Mouse (Mus musculus): ENCODE measurements around the gene Lgals4.

Gene Lgals4

DNA sequence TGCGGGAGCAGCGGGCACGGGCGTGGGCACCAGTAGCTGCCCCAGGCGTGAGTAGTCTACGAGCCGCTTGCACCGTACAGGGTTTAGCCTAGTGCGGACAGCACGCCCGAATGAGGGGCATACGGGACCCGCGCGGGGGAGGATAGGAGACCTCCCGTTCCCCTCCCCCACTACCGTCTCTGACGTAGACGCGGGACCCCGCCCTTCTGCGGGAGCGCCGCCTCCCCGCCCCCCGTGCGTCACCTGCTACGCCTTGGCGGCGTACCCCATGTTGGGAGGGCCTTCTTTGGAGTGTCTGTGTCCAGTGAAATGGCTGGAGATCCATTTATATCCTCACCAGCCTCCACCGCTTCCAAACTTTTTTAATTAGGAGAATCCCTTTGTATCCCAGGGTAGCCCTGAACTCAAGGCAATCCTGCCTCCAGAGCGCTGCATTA, 24.7 kb upstream of the Lgals4 start:
- DNase-seq, result peak; percentile 99

DNA sequence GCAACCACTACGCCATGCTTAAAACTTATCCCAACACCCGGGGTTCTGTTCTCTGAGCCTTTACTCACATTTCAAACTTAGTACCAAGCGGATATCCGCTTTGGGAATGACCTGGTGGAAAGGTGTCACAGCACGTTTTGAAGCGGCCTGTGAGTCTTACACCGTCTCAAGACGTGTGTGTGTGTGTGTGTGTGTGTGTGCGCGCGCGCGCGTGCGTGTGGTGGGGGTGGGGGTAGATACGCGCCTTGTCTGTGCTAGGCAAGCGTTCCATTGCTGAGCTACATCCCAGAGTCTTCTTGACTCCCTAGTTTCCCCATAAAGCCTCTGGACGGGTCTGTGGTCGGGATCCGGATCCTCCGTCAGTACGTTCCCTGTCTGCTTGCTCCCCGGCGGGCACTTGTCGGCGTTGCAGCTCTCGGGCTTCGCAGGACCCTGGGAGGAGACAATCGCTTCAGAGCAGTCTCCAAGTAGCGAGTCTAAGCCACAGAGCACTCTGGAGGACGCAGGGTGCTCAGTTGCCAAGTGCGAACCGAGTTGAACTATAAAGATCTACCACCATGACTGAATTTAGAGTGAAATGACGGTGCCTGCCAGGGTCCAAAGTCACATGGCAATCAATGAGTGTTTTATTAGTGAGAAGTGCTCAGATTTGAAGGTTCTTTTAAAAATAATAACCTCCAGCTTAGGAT, 24.1 kb upstream of the Lgals4 start:
- DNase-seq, result peak; percentile 85

DNA sequence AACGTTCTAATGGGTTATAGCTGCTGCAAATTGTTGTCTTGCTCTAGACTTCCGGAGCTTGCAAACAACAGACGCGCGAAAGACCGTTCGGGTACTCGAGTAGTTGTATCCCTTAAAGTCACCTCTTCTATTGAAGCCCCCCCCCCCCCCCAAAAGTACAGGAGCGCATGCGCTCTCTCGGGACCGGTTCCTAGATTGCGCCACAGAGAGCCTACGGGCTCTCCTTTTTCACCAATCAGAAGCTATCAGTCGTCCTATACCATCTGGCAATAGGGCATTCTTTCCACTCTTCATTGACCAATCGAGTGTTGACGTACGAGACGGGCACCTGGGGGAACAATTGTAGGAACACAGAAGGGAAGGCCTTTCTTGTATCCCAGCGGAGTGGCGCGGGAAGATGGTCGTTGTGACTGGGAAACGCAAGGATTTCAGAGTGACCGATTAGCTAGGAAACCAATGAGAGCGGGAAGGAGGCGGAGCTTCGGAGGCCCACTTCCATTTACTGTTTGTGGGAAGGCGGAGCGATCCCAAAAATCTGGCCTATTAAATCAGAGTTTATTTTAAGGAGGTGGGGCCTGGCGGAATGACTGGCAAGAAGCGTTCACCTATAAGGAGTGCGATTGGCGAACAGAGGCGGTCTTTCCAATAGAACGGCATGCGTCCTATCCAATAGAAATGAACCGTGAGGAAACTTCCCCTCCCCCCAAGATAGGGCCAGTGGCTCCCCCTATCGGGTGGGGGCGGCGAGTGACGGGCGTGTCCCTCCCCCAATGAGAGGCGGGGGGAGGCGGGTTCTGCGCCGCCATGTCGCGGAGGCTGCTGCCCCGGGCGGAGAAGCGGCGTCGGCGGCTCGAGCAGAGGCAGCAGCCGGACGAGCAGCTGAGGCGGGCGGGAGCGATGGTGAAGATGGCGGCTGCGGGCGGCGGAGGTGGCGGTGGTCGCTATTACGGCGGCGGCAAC, 23.3 kb upstream of the Lgals4 start:
- DNase-seq, result peak; percentile 98

DNA sequence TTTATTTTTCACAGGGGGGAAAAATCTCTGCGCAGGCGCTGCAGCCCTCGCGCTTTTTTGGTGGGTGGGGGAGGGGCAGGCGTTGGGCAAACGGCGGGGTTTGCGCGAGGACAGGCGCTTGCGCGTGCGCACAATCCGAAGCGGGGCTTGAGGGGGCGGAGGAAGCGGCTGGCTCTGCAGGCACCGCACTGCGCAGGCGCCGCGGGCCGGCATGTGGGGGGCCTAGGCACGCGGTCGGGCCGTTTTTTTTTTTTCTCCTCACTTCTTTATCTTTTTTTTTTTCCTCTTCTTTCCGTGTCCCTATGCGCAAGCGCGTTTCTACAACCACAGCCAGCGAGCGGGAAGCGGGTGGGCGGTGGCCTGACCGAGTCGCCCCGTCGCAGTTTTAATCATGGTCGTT, 22.4 kb upstream of the Lgals4 start:
- DNase-seq, result peak; percentile 98

DNA sequence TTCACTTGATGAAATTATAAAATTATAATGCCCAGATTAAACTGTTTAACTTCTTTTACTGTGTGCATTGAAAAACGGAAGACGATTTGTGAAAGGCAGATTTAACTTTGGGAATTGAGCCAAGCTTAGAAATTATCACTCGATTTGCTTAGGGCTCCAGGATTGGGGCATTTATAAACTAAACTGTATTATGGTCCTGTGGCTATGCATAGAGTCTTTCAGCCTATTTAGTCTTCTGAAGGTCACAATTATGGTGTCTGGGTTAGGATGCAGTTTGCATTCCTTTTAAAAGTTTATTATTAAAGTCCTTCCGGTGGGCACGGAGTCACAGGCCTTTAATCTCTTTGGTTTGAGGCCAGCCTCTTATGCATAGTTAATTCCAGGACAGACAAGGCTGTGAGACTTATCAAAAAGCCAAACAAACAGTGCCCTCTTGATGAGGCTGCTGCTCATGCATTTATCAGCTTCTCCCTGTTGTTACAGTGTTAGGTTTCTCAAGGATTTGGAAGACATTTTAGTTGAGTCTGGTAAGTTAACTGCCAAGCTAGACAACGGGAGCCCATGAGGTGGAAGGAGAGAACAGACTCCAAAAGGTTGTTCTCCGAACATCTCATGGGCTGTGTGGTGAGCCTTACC, 21.9 kb upstream of the Lgals4 start:
- no peak for DNase-seq

DNA sequence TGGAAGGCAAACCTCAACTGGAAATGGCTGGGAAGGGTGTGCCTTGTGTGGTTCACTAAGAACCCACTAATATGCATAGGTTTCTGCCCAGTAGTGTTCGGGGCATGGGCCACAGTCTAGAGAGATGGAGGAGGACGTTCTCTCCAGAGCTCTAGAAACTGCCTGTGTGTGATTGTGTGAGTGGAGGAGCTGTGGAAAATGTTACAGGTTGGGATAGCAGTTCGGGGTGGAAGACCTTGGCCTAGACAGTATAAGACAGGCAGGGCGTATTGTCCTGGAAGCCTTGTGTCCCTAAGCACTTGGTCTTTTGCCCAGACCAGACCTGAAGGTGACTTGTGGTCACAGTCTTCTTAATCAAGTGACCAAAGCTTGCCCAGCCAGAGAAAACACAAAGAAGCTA, 21.2 kb upstream of the Lgals4 start:
- DNase-seq, result no peak

DNA sequence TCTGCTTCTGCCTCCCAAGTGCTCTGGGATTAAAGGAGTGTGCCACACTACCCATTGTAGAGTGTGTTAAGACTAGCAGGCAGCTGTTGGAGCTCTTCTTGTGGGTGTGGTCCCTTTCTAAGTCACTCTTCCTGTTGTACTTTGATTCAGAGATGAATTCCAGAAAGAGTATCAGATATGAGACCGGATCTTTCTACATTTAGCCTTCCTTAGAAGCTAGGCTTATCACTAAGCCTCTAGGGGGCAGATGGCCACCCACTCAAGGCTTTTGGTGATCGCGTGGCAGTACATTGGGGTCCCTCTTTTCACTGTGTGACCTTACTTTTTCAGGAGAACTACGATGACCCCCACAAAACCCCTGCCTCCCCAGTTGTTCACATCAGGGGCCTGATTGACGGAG, 20.7 kb upstream of the Lgals4 start:
- no peak for DNase-seq

DNA sequence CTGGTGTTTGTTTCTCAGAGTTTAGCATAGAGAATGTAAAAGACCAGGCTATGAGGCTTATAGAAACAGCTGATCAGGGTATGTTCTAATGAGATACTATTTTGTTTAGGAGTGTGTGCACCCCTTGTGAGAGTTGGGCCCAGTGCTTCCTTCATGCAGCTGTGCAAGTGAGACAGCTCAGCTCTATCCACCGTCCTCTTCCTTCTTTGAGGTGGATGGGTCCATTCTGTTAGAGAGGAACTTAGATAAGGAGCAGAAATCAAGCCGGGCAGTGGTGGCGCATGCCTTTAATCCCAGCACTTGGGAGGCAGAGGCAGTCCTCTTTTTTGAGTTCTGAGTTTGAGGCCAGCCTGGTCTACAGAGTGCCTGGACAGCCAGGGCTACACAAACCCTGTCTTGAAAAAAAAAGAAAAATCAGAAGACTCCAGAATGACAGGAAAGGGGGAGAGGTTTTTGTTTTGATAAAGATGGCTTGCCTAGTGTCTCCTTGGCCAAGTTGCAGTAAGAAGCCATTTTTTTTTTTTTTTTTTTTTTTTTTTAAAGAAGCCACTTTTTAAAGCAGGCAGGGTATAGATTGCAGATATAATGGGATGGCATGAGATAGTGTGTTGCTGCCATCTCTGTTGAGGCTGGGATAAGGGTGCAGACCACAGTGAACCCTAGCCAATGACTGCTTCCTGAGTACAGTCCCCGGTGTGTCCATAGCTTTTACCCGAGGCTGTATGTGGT, 19.2 kb upstream of the Lgals4 start:
- DNase-seq, result no peak

DNA sequence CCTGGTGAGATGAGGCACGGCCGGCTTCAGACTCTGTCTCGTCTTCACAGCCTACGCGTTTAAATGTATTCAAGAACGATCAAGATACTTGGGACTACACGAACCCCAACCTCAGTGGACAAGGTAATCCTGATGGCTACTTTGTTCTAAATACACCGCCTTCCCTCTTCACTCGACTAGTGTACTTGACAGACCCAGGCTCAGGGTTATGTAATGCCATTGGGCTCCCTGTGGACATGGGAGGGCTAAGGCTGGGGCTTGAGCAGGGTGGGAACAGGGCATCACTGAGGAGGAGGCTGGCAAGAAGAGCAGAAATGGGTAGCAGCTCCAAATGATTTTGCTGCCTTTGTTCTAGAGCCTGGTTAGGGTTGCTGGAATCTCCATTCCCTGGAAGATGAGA, 18.4 kb upstream of the Lgals4 start:
- no peak for DNase-seq

DNA sequence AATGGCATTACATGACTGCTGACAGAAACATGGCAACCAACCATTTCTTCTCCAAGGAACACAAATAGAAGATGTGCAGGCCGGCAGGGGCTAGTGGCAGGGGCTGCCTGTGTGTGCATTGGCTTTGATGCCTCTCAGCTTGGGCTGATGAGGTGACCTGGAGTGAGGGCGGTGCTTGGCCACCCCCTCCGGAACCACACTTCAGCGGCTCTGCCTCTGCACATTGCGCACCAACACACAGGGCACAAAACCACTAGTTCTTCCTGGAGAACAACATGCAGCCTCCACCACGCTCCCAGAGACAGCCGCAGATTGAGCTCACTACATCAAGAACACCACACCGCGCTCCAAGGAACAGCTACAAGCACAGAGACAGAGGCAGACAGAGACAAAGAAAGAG, 17.5 kb upstream of the Lgals4 start:
- no peak for DNase-seq

DNA sequence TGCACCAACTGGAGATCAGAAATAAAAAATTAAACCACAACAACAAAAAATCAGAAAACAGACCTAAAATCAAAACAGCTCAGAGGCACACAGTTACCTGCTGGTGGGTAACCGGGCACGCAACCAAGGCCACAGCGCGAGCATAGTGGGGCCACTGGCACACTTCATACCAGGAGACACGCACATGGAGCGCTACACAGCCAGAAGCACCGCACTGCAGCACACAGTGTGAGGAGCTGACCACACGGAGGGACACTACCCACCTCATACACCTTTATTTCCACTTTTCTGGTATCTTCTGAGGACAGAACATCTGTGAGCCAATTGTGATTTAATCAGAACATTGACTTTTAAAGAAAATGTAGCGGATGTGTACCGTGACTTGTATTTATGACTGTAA, 16.7 kb upstream of the Lgals4 start:
- no peak for DNase-seq

DNA sequence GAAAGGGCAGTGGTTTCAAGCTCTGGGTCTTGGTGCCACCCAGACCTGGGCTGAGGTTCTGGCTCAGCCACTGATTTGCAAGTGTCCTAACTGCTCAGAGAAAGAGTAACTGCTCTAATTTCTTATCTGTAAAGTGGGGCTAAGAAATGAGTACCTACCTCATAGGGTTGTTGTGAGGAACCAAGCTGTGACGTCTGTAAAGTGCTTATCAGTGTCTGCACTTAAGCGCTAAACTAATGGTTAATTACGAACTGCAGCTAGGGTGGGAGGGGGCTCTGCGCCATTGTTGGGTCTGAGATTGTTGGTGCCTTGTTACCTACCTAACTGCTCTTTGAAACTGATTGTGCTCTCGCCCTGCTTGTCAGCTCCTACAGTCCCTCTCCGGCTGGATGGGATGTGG, 16.1 kb upstream of the Lgals4 start:
- no peak for DNase-seq

DNA sequence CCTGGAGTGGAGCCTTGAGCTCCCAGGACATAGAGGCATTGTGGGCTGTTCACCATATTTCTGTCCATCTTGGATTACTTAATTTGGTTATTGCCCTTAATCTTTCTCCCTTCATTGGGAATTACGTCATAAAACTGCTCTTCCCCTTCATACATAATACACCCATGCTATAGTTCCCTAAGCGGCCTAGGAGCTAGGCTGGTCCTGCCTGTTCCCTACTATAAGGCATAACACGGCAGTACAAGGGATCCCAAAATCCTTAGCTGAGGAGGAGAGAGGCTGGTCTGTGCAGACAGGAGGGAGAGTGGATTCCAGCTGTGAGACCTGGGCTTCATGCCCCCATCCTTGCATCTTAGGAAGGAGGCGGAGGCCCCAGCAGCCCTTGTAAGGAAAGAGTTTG, 15.7 kb upstream of the Lgals4 start:
- DNase-seq, result no peak

DNA sequence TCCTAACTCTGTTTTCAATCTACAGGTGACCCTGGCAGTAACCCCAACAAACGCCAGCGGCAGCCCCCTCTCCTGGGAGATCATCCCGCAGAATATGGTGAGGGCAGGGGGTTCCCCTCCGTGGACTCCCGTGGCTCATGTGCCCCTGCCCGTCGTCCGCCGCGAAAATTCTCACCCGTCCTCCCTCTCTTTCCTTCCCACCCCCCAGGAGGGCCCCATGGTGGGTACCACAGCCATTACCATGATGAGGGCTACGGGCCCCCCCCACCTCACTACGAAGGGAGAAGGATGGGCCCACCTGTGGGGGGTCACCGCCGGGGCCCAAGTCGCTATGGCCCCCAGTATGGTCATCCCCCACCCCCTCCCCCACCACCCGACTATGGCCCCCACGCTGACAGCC, 15.2 kb upstream of the Lgals4 start:
- no peak for DNase-seq

DNA sequence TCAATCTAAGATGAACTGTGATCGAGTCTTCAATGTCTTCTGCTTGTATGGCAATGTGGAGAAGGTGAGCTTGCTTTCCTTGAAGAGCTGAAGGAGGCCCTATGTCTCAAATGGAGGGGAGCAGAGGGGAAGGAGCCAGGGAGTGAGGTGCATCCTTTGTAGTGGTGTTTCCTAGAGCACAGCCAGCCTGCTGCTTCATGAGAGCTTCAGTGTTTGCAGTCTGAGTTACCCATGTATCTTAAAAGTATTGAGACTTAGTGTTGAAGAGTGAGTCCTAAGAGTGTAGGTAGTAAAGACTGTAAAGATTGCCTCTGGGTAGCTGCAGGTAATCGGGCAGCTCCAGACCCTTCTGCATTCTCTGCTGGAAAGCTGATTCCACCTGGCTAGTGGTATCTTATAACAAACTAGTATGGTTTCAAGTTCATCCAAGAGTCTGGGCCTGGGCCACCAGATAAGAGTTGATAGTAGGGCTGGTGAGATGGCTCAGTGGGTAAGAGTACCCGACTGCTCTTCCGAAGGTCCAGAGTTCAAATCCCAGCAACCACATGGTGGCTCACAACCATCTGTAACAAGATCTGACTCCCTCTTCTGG, 14.7 kb upstream of the Lgals4 start:
- no peak for DNase-seq

DNA sequence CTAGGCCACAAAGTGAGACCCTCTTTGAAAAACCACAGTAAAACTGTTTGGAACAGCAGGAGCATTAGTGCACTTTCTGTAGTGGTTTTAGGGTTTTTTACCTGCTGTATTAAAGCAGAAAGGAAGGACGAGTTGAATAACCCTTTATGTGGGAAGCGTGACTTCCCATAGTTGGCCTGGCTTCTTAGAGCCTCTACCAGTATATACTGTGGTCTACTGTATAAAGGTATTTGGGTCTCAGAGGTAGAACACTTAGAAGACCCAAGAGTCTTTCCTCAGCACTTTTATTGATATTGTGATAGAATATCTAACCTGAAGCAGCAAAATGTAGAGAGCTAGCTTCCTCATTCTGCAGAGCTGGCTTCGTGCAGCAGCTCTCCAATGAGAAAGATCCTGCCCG, 14.1 kb upstream of the Lgals4 start:
- DNase-seq, result no peak

DNA sequence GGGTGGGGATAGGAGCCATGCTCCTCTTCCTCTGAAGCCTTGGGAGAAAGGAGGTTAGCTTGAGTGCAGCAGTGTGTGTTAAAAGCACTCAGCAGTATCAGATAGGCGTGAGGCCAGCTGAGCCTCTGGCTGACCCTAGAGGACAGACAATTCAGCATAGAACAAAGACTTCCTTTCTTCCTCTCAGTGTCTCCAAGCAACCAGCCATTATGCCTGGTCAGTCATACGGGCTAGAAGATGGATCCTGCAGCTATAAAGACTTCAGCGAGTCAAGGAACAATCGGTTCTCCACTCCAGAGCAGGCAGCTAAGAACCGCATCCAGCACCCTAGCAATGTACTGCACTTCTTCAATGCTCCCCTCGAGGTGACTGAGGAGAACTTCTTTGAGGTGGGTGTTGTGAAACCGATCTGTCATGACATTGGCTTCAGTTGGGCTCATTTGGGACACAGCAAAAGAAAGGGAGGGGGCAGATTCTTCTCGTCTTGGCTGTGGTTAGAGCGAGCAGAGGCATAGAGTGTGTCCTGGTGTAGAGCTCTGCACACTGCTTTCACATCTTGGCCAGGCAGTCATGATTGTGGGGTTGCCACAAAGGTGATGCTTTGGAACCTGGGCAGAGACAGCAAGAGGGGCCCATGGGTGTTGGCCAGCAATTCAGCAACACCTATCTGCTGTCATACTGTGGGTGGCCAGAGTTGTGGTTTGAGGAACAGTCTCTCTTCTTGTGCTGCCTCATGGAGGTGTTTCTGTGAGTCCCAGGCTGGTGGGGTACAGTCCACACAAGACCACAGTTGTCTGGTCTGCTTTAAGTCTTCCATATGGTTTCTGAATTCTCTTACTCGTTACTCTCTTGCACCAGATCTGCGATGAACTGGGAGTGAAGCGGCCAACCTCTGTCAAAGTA, 13.0 kb upstream of the Lgals4 start:
- DNase-seq, result no peak

DNA sequence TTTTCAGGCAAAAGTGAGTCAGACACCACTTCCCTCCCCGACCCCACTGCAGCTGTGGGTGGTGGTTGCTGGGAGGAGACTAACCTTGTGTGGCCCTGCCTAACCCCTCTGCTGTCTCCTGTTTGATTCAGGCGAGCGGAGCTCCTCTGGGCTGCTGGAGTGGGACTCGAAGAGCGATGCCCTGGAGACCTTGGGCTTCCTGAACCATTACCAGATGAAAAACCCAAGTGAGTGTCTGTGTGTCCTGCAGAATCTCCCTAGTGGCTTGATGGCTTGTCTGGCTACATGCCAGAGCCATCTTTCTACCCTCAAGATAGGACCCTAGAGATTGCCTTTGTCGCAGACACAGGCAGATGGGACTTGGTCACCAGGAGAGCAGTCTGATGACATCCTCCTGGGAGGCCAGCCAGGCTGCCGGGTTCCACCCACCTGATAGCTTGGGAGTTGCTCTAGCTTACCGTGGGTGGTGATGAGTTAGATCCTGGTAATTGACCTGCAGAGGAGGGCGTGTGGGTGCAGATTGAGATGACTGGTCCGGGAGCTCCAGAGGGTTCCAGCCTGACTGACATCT, 12.3 kb upstream of the Lgals4 start:
- no peak for DNase-seq

DNA sequence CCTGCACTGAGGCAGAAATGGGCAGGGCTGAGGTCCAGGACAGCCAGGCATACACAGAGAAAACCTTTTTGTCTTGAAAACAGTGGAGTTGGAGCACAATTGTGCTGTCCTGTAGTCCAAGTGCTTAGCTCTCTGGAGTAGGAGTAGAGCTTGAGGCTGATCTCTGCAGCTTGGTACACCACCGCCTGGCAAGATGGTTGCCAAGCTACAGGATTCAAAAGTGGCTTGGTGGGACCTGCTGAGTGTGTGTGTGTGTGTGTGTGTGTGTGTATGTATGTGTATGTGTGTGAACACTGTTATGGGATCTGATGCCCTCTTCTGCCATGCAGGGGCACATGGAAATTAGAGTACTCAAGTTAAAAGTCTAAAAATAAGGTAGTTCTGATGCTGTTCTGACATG, 11.1 kb upstream of the Lgals4 start:
- no peak for DNase-seq

DNA sequence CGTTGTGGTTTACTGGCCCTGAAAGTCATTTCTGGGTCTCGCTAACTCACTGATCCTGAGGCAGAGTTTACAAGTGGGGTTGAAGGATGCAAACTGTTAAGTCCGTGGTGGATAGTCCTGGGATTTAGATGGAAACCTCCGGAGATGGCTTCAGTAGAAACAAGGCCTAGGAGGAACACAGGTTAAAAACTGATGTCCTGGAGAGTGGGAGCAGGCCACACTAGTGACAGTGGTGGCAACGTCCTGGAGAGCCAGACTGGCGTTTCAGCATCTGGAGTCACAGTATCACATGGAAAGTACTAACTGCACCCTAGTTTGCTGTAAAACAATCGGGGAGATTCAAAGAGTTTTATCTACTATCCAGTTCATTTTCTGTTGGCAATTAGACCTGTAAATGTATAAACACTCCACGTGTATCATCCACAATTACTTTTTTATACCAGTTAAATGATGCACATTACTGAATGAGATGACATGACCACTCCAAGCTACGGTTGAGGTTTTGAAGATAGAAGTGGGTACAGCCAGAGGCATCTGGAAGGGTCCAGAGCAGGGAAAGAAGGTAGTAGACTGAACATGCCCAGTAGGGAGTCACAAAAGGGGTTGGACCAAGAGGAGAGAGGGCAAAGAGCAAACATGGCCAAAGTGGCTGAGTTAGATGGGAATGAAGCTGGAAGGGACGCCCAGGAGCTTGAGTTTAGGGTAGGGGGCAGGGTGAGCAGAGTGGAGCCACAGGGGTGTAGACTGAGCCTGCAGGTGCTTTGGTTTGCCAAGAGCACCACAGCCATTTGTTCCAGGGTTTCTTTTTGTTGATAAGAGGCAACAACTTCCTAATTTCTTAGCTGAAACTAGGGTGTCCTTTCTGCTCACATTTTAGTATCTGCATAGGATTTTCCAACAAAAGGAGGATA, 10.4 kb upstream of the Lgals4 start:
- no peak for DNase-seq
